Mouse (Mus musculus) midbrain, embryonic 11.5 days (tissue): Measurements from ENCODE around the gene Gm9936. TPM values are rescaled to one million over a fixed set of nuclear protein-coding genes. Genes with fewer than 3 reads are reported as not detected.
"Not testable (repeated sequence)": the region's sequence is repeated elsewhere in the genome, so short reads cannot be mapped to it uniquely, and the experiment has no call there.

Source experiments
- ATAC-seq: fragments of 200-750 bp; cut with Nextera tagmentation; 2 replicates; pipeline ENCODE4 v1.8.0; 2017; ENCODE audit warnings: moderate TSS enrichment, moderate library complexity; ENCODE audit not compliant: low FRiP score
- DNase-seq: peaks from one replicate; pipeline ENCODE4 v3.0.0; 2015; ENCODE audit warnings: low spot score; ENCODE audit errors: missing footprints
- H3K27ac ChIP-seq: fragments of 300-500 bp; sonication (generic); 2 replicates; pipeline ENCODE4 v1.5.1; 2014; ENCODE audit warnings: low read depth, low read length
- H3K27me3 ChIP-seq: fragments of 300-500 bp; sonication (generic); 2 replicates; pipeline ENCODE4 v1.6.1; 2014; ENCODE audit warnings: mild to moderate bottlenecking, low read length, moderate library complexity, mixed read lengths; ENCODE audit not compliant: control insufficient read depth, insufficient read depth
- H3K36me3 ChIP-seq: fragments of 300-500 bp; sonication (generic); 2 replicates; pipeline ENCODE4 v1.6.1; 2014; ENCODE audit warnings: mild to moderate bottlenecking, low read length, moderate library complexity, mixed read lengths; ENCODE audit not compliant: control insufficient read depth, insufficient read depth
- H3K4me1 ChIP-seq: fragments of 300-500 bp; sonication (generic); 2 replicates; pipeline ENCODE4 v1.6.1; 2014; ENCODE audit warnings: low read length; ENCODE audit not compliant: control insufficient read depth, insufficient read depth
- H3K4me2 ChIP-seq: fragments of 300-500 bp; sonication (generic); 2 replicates; pipeline ENCODE4 v1.6.1; 2014; ENCODE audit warnings: mild to moderate bottlenecking, moderate library complexity
- H3K4me3 ChIP-seq: fragments of 300-500 bp; sonication (generic); 2 replicates; pipeline ENCODE4 v1.5.1; 2014; ENCODE audit warnings: low read depth, low read length
- H3K9ac ChIP-seq: fragments of 300-500 bp; sonication (generic); 2 replicates; pipeline ENCODE4 v1.6.1; 2014; ENCODE audit warnings: low read length
- H3K9me3 ChIP-seq: fragments of 300-500 bp; sonication (generic); 2 replicates; pipeline ENCODE4 v1.6.1; 2016; ENCODE audit warnings: low read length; ENCODE audit not compliant: control insufficient read depth
- WGBS: fragments of 180-500 bp; shearing (Covaris S2); extraction: QIAGEN DNeasy Blood & Tissue Kit; methylation state at CpG from one replicate; pipeline ENCODE4 v1.1.7; 2014; 5-methylcytosine and 5-hydroxymethylcytosine counted together
- polyA plus RNA-seq: library from polyadenylated mRNA; unstranded; fragments of >200 nt; fragmentation: Nextera tagmentation; extraction: Ambion mirVana; gene quantifications from 2 replicates; pipeline ENCODE4 v1.2.1, GENCODE M21; 2014

Gene Gm9936
- polyA plus RNA-seq, 1 experiment from 2014 or later, result 0.56 TPM

- H3K4me1 ChIP-seq, H3K27ac ChIP-seq, H3K9me3 ChIP-seq, H3K27me3 ChIP-seq, H3K4me2 ChIP-seq, ATAC-seq, H3K4me3 ChIP-seq, DNase-seq, H3K36me3 ChIP-seq, H3K9ac ChIP-seq: not testable (repeated sequence)
- 85% methylated on average over 6 of the region's 7 CpGs for WGBS
Observed at GRCm38 (mm10) chr5:114882319-114882718, 23.8 kb upstream of the Gm9936 start.

- no peak overlapping the region for H3K4me3 ChIP-seq
- DNase-seq (no peak), ATAC-seq (no peak)
- no peaks in the 10 kb centered on the region for H3K36me3 ChIP-seq
- peaks cover 7% of the 10 kb centered on the region; the same call in 1 of the 2 replicates for H3K4me1 ChIP-seq
- no peaks in the 10 kb centered on the region for H3K9me3 ChIP-seq
- H3K27me3 ChIP-seq, result no peaks in the 10 kb centered on the region
- H3K9ac ChIP-seq, result no peak overlapping the region
- no peak overlapping the region for H3K27ac ChIP-seq
- no peak overlapping the region for H3K4me2 ChIP-seq
- 74% methylated on average over 13 of the region's 13 CpGs for WGBS
Observed at GRCm38 (mm10) chr5:114879399-114879798, 20.9 kb upstream of the Gm9936 start.

DNA sequence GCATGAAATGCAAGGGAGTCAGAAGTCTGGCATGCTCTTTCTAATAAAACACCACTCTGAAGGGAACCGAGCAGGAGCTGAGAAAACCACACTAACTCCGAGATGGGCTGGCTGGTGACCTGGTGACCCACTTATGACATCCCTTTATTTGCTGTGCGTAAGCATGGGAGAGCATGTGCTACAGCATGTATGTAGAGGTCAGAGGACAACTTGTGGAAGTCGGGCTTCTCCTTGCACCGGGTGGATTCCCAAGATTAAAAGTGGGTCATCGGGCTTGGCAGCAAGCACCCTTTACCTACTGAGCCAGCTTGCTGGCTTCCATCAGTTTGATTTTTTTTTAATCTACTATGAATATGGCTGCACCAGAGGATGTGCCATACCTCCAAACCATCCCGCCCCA lies 19.0 kb upstream of the Gm9936 start:
- H3K4me3 ChIP-seq, result no peak overlapping the region
- H3K4me1 ChIP-seq, result peaks cover 7% of the 10 kb centered on the region; the same call in 1 of the 2 replicates
- no peak for DNase-seq
- no peak overlapping the region for H3K9ac ChIP-seq
- WGBS, result 69% methylated on average over 7 of the region's 7 CpGs
- no peak for ATAC-seq
- no peaks in the 10 kb centered on the region for H3K9me3 ChIP-seq
- H3K27me3 ChIP-seq, result no peaks in the 10 kb centered on the region
- no peak overlapping the region for H3K27ac ChIP-seq
- H3K4me2 ChIP-seq, result no peak overlapping the region
- H3K36me3 ChIP-seq, result no peaks in the 10 kb centered on the region

DNA sequence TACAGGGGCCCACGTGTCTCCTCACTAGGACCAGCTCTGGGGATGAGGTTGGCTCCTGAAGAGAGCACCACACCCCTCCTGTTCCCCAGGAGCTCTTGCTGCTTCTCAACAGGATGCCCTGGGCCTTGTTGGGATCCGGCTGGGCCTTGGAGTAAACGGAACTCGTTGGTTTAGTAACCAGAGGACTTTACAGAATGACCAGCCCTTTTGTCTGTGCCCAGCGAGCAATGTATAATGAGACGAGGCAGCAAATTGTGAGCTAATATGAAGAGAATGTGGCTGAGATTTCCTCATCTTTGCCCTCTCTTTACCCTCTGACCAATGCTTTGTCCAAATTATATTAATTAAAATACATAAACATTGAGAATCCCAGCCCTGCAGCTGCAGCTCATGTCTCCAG lies 17.8 kb upstream of the Gm9936 start:
- DNase-seq, result no peak
- Histone ChIP-seq H3K36me3 (no peaks in the 10 kb centered on the region), H3K4me1 (peaks cover 7% of the 10 kb centered on the region; the same call in 1 of the 2 replicates), H3K4me2 (no peak overlapping the region), H3K9ac (no peak overlapping the region), H3K27me3 (no peaks in the 10 kb centered on the region), H3K27ac (no peak overlapping the region), H3K9me3 (no peaks in the 10 kb centered on the region), H3K4me3 (no peak overlapping the region)
- 37% methylated on average over 6 of the region's 6 CpGs for WGBS
- no peak for ATAC-seq

DNA sequence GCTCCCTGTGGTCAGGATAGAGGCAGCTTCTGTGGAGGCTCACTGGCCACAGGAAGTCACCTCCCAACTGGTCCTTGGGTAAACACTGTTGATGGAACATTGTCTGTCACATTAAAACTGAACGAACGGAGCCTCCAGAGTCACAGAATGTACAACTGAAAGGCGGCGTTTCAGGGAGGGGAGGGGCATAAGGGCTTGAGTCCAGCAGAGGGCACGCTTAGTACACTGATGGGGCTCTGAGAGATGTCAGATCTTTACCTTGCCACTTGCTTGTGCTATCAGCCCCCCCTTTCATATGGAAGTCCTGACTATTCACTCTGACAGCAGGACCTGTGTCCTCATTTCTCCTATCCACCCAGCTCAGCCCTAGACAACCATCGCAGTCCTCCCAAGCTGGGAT lies 17.4 kb upstream of the Gm9936 start:
- no peak overlapping the region for H3K4me2 ChIP-seq
- ATAC-seq, result no peak
- no peak overlapping the region for H3K27ac ChIP-seq
- H3K36me3 ChIP-seq, result no peaks in the 10 kb centered on the region
- H3K4me1 ChIP-seq, result peaks cover 7% of the 10 kb centered on the region; the same call in 1 of the 2 replicates
- WGBS, result 65% methylated on average over 6 of the region's 6 CpGs
- no peak overlapping the region for H3K4me3 ChIP-seq
- no peaks in the 10 kb centered on the region for H3K27me3 ChIP-seq
- H3K9ac ChIP-seq, result no peak overlapping the region
- no peaks in the 10 kb centered on the region for H3K9me3 ChIP-seq
- DNase-seq, result no peak

GRCm38 (mm10) chr5:114865279-114865678 lies 6.8 kb upstream of the Gm9936 start:
- 91% methylated on average over 12 of the region's 12 CpGs for WGBS
- Histone ChIP-seq H3K27me3 (no peaks in the 10 kb centered on the region), H3K4me1 (no peaks in the 10 kb centered on the region), H3K4me3 (no peak overlapping the region), H3K4me2 (no peak overlapping the region), H3K9ac (no peak overlapping the region), H3K27ac (no peak overlapping the region), H3K9me3 (no peaks in the 10 kb centered on the region; the same call in 1 of the 2 replicates), H3K36me3 (no peaks in the 10 kb centered on the region)
- ATAC-seq (no peak), DNase-seq (no peak)

DNA sequence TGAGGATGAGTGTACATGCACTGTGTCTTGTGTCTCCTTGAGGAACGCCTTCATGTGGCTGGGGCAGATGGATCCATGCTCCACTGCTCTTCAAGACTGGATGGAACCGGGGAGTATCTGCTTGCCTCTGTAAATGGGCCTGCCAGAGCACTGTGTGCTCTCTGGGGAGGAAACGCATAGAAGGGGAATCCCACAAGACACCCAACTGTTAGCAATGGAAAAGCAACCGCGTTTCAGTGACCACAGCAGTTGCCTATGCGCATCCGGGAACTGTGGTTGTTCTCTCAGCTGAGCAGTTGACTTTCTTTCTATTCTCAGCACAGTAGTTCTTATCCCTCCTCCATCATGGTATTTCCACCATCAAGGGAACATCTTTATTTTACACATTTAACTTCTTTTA lies 6.3 kb upstream of the Gm9936 start:
- H3K4me1 ChIP-seq, result no peaks in the 10 kb centered on the region
- no peak overlapping the region for H3K27ac ChIP-seq
- no peak overlapping the region for H3K9ac ChIP-seq
- H3K27me3 ChIP-seq, result no peaks in the 10 kb centered on the region
- 76% methylated on average over 7 of the region's 7 CpGs for WGBS
- H3K36me3 ChIP-seq, result no peaks in the 10 kb centered on the region
- H3K4me3 ChIP-seq, result no peak overlapping the region
- no peak for ATAC-seq
- H3K9me3 ChIP-seq, result no peaks in the 10 kb centered on the region; the same call in 1 of the 2 replicates
- no peak overlapping the region for H3K4me2 ChIP-seq
- no peak for DNase-seq

- Histone ChIP-seq H3K4me1 (no peaks in the 10 kb centered on the region), H3K4me3 (no peak overlapping the region), H3K4me2 (no peak overlapping the region), H3K27me3 (no peaks in the 10 kb centered on the region; the same call in 1 of the 2 replicates), H3K27ac (no peak overlapping the region), H3K9me3 (no peaks in the 10 kb centered on the region), H3K36me3 (no peaks in the 10 kb centered on the region), H3K9ac (no peak overlapping the region)
- ATAC-seq (no peak), DNase-seq (no peak)
- 86% methylated on average over 6 of the region's 6 CpGs for WGBS
Observed at GRCm38 (mm10) chr5:114861730-114862129, 3.2 kb upstream of the Gm9936 start.

DNA sequence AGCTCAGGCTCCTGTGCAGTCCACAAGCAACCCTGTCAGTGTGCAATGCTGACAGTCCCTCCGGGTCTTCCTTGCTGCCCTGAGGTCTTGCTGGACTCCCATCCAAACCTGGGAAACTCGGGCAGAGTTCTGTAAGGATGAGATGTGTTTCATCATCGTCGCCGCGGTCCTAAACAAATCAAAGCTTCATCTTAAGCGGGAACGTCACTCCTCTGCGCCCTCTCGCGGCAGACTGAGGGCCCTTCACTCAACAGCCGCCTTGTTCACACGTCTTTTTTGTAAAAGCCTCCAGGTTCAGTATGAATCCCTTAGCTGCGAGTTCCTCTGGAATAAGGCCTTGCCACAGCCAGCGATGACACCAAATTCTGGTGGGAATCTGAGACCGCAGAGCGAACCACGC lies 771 bp upstream of the Gm9936 start:
- Histone ChIP-seq H3K4me1 (no peaks in the 10 kb centered on the region), H3K4me3 (peak overlapping the region; percentile 20), H3K4me2 (peak overlapping the region; percentile 49), H3K9ac (peak overlapping the region; percentile 55), H3K36me3 (no peaks in the 10 kb centered on the region), H3K9me3 (no peaks in the 10 kb centered on the region), H3K27ac (no peak overlapping the region), H3K27me3 (no peaks in the 10 kb centered on the region; the same call in 1 of the 2 replicates)
- WGBS, result 6% methylated on average over 18 of the region's 18 CpGs
- DNase-seq, result peak; percentile 98
- ATAC-seq, result peak; percentile 27; the same call in 1 of the 2 replicates
